Mouse (Mus musculus) CH12.LX (cell line): ENCODE measurements around the gene Larp4b. TPM values are rescaled to one million over a fixed set of nuclear protein-coding genes. Genes with fewer than 3 reads are reported as not detected.

Source experiments
- DNase-seq: peaks from one replicate; pipeline ENCODE4 v3.0.0-alpha.2; 2013; ENCODE audit errors: extremely low read depth
- H3K27ac ChIP-seq: 2 replicates; pipeline ENCODE4 v1.5.1; 2012; ENCODE audit warnings: low read depth, mild to moderate bottlenecking, control low read depth, moderate library complexity; ENCODE audit not compliant: insufficient read depth
- H3K27me3 ChIP-seq: replicated peaks from 2 replicates; pipeline ENCODE3; 2012; ENCODE audit warnings: inconsistent platforms
- H3K36me3 ChIP-seq, 2 experiments: replicated peaks in 1 of 2; 2 replicates each; pipeline versions ENCODE3 to v1.6.1; 2012; ENCODE audit warnings: inconsistent platforms in 1 of 2, low read length in 1 of 2, mild to moderate bottlenecking in 1 of 2, mixed read lengths in 1 of 2, moderate library complexity in 1 of 2; ENCODE audit not compliant: control insufficient read depth in 1 of 2, insufficient read depth in 1 of 2
- H3K4me1 ChIP-seq, 2 experiments: 2 replicates each; pipeline ENCODE4 v1.6.1; 2012; ENCODE audit warnings: inconsistent platforms in 1 of 2, moderate library complexity in 1 of 2; ENCODE audit not compliant: insufficient read depth in 2 of 2, control insufficient read depth in 1 of 2
- H3K4me2 ChIP-seq: 2 replicates; pipeline ENCODE4 v1.6.1; 2012; ENCODE audit warnings: low read depth, mild to moderate bottlenecking, control low read depth; ENCODE audit not compliant: poor library complexity, insufficient read depth, severe bottlenecking
- H3K4me3 ChIP-seq, 3 experiments: fragments of 150-350 bp in 1 of 3; sonication (generic) in 1 of 3; replicated peaks in 1 of 3; 2 replicates each; pipeline versions ENCODE3 to v1.5.1; 2011 to 2012; ENCODE audit warnings: low read depth in 2 of 3, low read length in 2 of 3, mild to moderate bottlenecking in 2 of 3, moderate library complexity in 2 of 3, control low read depth in 1 of 3, improper control_type of control experiment in 1 of 3, inconsistent platforms in 1 of 3, mixed read lengths in 1 of 3; ENCODE audit not compliant: poor library complexity in 1 of 3
- H3K79me2 ChIP-seq: replicated peaks from 2 replicates; pipeline ENCODE4 v1.6.1; 2012; ENCODE audit warnings: mild to moderate bottlenecking, moderate library complexity; ENCODE audit not compliant: control insufficient read depth, poor library complexity, insufficient read depth, severe bottlenecking; ENCODE audit errors: extremely low read depth
- H3K9ac ChIP-seq: 2 replicates; pipeline ENCODE4 v1.6.1; 2012; ENCODE audit warnings: low read depth, mild to moderate bottlenecking, control low read depth, moderate library complexity; ENCODE audit not compliant: insufficient read depth
- H3K9me3 ChIP-seq: replicated peaks from 2 replicates; pipeline ENCODE3; 2012; ENCODE audit warnings: low read length, inconsistent platforms, mixed read lengths
- BHLHE40 ChIP-seq: IDR thresholded peaks from 2 replicates; pipeline ENCODE4 v1.6.1; 2011; ENCODE audit warnings: mild to moderate bottlenecking, low read depth, low read length, improper control_type of control experiment
- CTCF ChIP-seq, 2 experiments: IDR thresholded peaks in 1 of 2; conservative IDR thresholded peaks in 1 of 2; 2 replicates each; pipeline ENCODE4 v1.5.1; 2011 to 2012; ENCODE audit warnings: low read depth in 2 of 2, low read length in 2 of 2, improper control_type of control experiment in 1 of 2, inconsistent platforms in 1 of 2, mild to moderate bottlenecking in 1 of 2, moderate library complexity in 1 of 2
- E2F4 ChIP-seq: IDR thresholded peaks from 2 replicates; pipeline ENCODE4 v1.6.1; 2011; ENCODE audit warnings: low read depth, low read length, improper control_type of control experiment; ENCODE audit not compliant: insufficient replicate concordance
- ELF1 ChIP-seq: IDR thresholded peaks from 2 replicates; pipeline ENCODE4 v1.6.1; 2014; ENCODE audit warnings: low read depth, mild to moderate bottlenecking, inconsistent platforms, low read length, improper control_type of control experiment
- EP300 ChIP-seq: IDR thresholded peaks from 2 replicates; pipeline ENCODE4 v1.6.1; 2011; ENCODE audit warnings: low read length, improper control_type of control experiment
- ETS1 ChIP-seq: conservative IDR thresholded peaks from 2 replicates; pipeline ENCODE4 v1.6.1; 2012; ENCODE audit warnings: low read depth, mild to moderate bottlenecking, inconsistent platforms, low read length, improper control_type of control experiment, moderate library complexity
- IRF4 ChIP-seq: IDR thresholded peaks from 2 replicates; pipeline ENCODE4 v1.6.1; 2014; ENCODE audit warnings: low read depth, mild to moderate bottlenecking, inconsistent platforms, low read length, improper control_type of control experiment
- JUND ChIP-seq: conservative IDR thresholded peaks from 2 replicates; pipeline ENCODE4 v1.6.1; 2011; ENCODE audit warnings: low read depth, low read length, improper control_type of control experiment
- KAT2A ChIP-seq: IDR thresholded peaks from 2 replicates; pipeline ENCODE4 v1.6.1; 2012; ENCODE audit warnings: low read length, improper control_type of control experiment, inconsistent platforms; ENCODE audit not compliant: insufficient replicate concordance
- MAX ChIP-seq: IDR thresholded peaks from 2 replicates; pipeline ENCODE4 v1.6.1; 2011; ENCODE audit warnings: low read length, improper control_type of control experiment
- MXI1 ChIP-seq: IDR thresholded peaks from 2 replicates; pipeline ENCODE4 v1.6.1; 2011; ENCODE audit warnings: mild to moderate bottlenecking, low read depth, low read length, improper control_type of control experiment
- POLR2AphosphoS2 ChIP-seq: IDR thresholded peaks from 2 replicates; pipeline ENCODE4 v1.6.1; 2011; ENCODE audit warnings: low read depth, low read length, improper control_type of control experiment
- RAD21 ChIP-seq: IDR thresholded peaks from 2 replicates; pipeline ENCODE4 v1.6.1; 2011; ENCODE audit warnings: low read depth, mild to moderate bottlenecking, low read length, improper control_type of control experiment, moderate library complexity
- SIN3A ChIP-seq: IDR thresholded peaks from 2 replicates; pipeline ENCODE4 v1.6.1; 2012; ENCODE audit warnings: low read length, improper control_type of control experiment, inconsistent platforms
- SMC3 ChIP-seq: IDR thresholded peaks from 2 replicates; pipeline ENCODE4 v1.6.1; 2011; ENCODE audit warnings: low read depth, low read length, improper control_type of control experiment
- USF2 ChIP-seq: conservative IDR thresholded peaks from 2 replicates; pipeline ENCODE4 v1.6.1; 2011; ENCODE audit warnings: low read depth, low read length, improper control_type of control experiment
- ZC3H11A ChIP-seq: IDR thresholded peaks from 2 replicates; pipeline ENCODE4 v1.6.1; 2012; ENCODE audit warnings: low read depth, mild to moderate bottlenecking, inconsistent platforms, low read length, improper control_type of control experiment
- ZKSCAN1 ChIP-seq: IDR thresholded peaks from 2 replicates; pipeline ENCODE4 v1.6.1; 2012; ENCODE audit warnings: low read depth, inconsistent platforms, low read length, improper control_type of control experiment, borderline replicate concordance
- ZMIZ1 ChIP-seq: IDR thresholded peaks from 2 replicates; pipeline ENCODE4 v1.6.1; 2012; ENCODE audit warnings: low read depth, mild to moderate bottlenecking, inconsistent platforms, low read length, improper control_type of control experiment
- ZNF384 ChIP-seq: IDR thresholded peaks from 2 replicates; pipeline ENCODE4 v1.6.1; 2012; ENCODE audit warnings: low read depth, low read length, improper control_type of control experiment, inconsistent platforms
- dilution Hi-C: fragments of 300-500 bp; cut with MboI; formaldehyde crosslinking; loops from 2 replicates; pipeline ENCODE4 v1.14.3; 2020; ENCODE audit warnings: low sequenced_read_pairs; ENCODE audit not compliant: extremely low pct_unique_long_range_greater_than_20kb, extremely low pct_ligation_motif_present
- in situ Hi-C: fragments of 300-500 bp; cut with MboI; formaldehyde crosslinking; loops from 3 replicates; pipeline ENCODE4 v1.14.3; 2019; ENCODE audit warnings: low sequenced_read_pairs, low pct_ligation_motif_present, low pct_unique_long_range_greater_than_20kb, mixed read lengths
- polyA plus RNA-seq: library from polyadenylated mRNA; unstranded; fragments of >175 nt; gene quantifications from 2 replicates; pipeline ENCODE4 v1.2.1, GENCODE M21; 2012; ENCODE audit warnings: low read depth; ENCODE audit not compliant: insufficient read length
- total RNA-seq, 2 experiments: library from RNA; depleted of rRNA; stranded (reverse); fragments of 300-350 nt in 1 of 2; fragments of >200 nt in 1 of 2; gene quantifications; 2 replicates each; pipeline ENCODE4 v1.2.3; 2012 to 2014

Larp4b gene
- total and polyA plus RNA-seq, 3 experiments = 57.9 to 63.3 (median 58.3) TPM

GRCm38 (mm10) chr13:9178718-9179117 is 85.0 kb downstream of the Larp4b start:
- H3K4me3 ChIP-seq = no peak overlapping the region
- H3K4me2 ChIP-seq = no peak overlapping the region
- H3K4me1 ChIP-seq = peaks cover 13 to 39% of the 10 kb centered on the region in 2 experiments
- TF ChIP-seq MAX = no peak
- peak in 1 of 2 experiments; percentile 50; a peak in 2 of 4 replicates for TF ChIP-seq CTCF (conservative IDR thresholded peaks at IDR 0.05 in 1 of 2, IDR thresholded peaks at IDR 0.05 in 1 of 2; ENCODE audit: low read depth in 2 of 2, low read length in 2 of 2)
- TF ChIP-seq RAD21 = peak; percentile 6
- no peak overlapping the region for H3K27ac ChIP-seq
- dilution Hi-C loops = no loop called here
- H3K27me3 ChIP-seq = no peaks in the 10 kb centered on the region
- DNase-seq = no peak
- no peak overlapping the region for H3K9ac ChIP-seq
- H3K36me3 ChIP-seq = peaks cover 9 to 31% of the 10 kb centered on the region in 2 experiments
- in situ Hi-C loops = no loop called here
- H3K79me2 ChIP-seq = no peaks in the 10 kb centered on the region
- no peaks in the 10 kb centered on the region for H3K9me3 ChIP-seq

- in situ Hi-C loops = loop anchor here (5.0 to 10.0 kb wide), 2 partner anchors 287 to 455 kb away; no protein-coding TSS in a partner anchor
- 0 out of 2 replicates have a peak overlapping the region, but pooled peaks have one; percentile 43 for H3K27ac ChIP-seq
- DNase-seq = peak; percentile 71
- no peak overlapping the region for H3K9ac ChIP-seq
- H3K27me3 ChIP-seq = no peaks in the 10 kb centered on the region
- H3K9me3 ChIP-seq = no peaks in the 10 kb centered on the region
- H3K4me3 ChIP-seq = peak overlapping the region in 1 of 3 experiments; percentile 32
- dilution Hi-C loops = no loop called here
- no peaks in the 10 kb centered on the region for H3K79me2 ChIP-seq
- H3K4me2 ChIP-seq = no peak overlapping the region; the same call in 1 of the 2 replicates
- TF ChIP-seq EP300 (no peak), JUND (no peak), ZC3H11A (no peak), POLR2AphosphoS2 (no peak), ELF1 (no peak), USF2 (no peak), SMC3 (no peak), ZNF384 (no peak), MXI1 (no peak), IRF4 (no peak), ETS1 (no peak), RAD21 (no peak), E2F4 (no peak), ZMIZ1 (no peak), SIN3A (no peak), BHLHE40 (no peak), ZKSCAN1 (no peak), KAT2A (no peak), MAX (no peak)
- peaks cover 2 to 18% of the 10 kb centered on the region in 2 experiments for H3K36me3 ChIP-seq
- H3K4me1 ChIP-seq = peaks cover 13 to 35% of the 10 kb centered on the region in 2 experiments
Observed at GRCm38 (mm10) chr13:9180221-9180620, 86.5 kb downstream of the Larp4b start.
